Mouse (Mus musculus) G1E (cell line): ENCODE results near the gene Tmem229b. TPM values are rescaled to one million over a fixed set of nuclear protein-coding genes. Genes with fewer than 3 reads are reported as not detected.

Source experiments
- ATAC-seq: 2 replicates; pipeline ENCODE4 v1.8.0; 2016; ENCODE audit warnings: mild to moderate bottlenecking; ENCODE audit not compliant: insufficient number of reproducible peaks, poor library complexity, low FRiP score, severe bottlenecking; ENCODE audit errors: extremely low read depth
- DNase-seq: peaks from one replicate; pipeline ENCODE4 v3.0.0; 2012; ENCODE audit warnings: low spot score
- H3K27me3 ChIP-seq: 2 replicates; pipeline ENCODE4 v1.6.1; 2012; ENCODE audit warnings: mild to moderate bottlenecking, low read length, inconsistent platforms; ENCODE audit not compliant: insufficient read depth
- H3K36me3 ChIP-seq: replicated peaks from 2 replicates; pipeline ENCODE3; 2012; ENCODE audit warnings: mild to moderate bottlenecking, inconsistent platforms
- H3K4me1 ChIP-seq: 2 replicates; pipeline ENCODE4 v1.6.1; 2012; ENCODE audit warnings: low read depth, low read length, inconsistent platforms, mixed read lengths; ENCODE audit not compliant: insufficient read depth
- H3K4me3 ChIP-seq: 2 replicates; pipeline ENCODE4 v1.5.1; 2012; ENCODE audit warnings: low read depth, mild to moderate bottlenecking, inconsistent platforms, low read length, moderate library complexity, mixed read lengths
- H3K9me3 ChIP-seq: replicated peaks from 2 replicates; pipeline ENCODE4 v1.6.1; 2012; ENCODE audit warnings: inconsistent platforms
- CTCF ChIP-seq: IDR thresholded peaks from 2 replicates; pipeline ENCODE4 v1.5.1; 2012; ENCODE audit warnings: low read depth, low read length, inconsistent platforms, mixed read lengths
- GATA1 ChIP-seq: IDR thresholded peaks from 2 replicates; pipeline ENCODE4 v1.6.1; 2012; ENCODE audit warnings: borderline replicate concordance, low read length, inconsistent platforms, mixed read lengths
- GATA2 ChIP-seq: IDR thresholded peaks from 2 replicates; pipeline ENCODE4 v1.6.1; 2012; ENCODE audit warnings: low read depth, low read length, inconsistent platforms, borderline replicate concordance
- POLR2AphosphoS5 ChIP-seq: IDR thresholded peaks from 2 replicates; pipeline ENCODE4 v1.6.1; 2012; ENCODE audit warnings: low read depth, low read length, inconsistent platforms; ENCODE audit not compliant: insufficient replicate concordance
- TAL1 ChIP-seq: conservative IDR thresholded peaks from 2 replicates; pipeline ENCODE4 v1.6.1; 2012; ENCODE audit warnings: low read depth, low read length, inconsistent platforms, mixed read lengths
- polyA plus RNA-seq: library from polyadenylated mRNA; stranded (reverse); fragments of >175 nt; gene quantifications from 2 replicates; pipeline ENCODE4 v1.2.3, GENCODE M21; 2012
- total RNA-seq, 2 experiments: library from RNA; stranded (forward) in 1 of 2; stranded (reverse) in 1 of 2; fragments of 200-1000 nt in 1 of 2; fragments of >200 nt in 1 of 2; fragmentation: Nextera tagmentation in 1 of 2; gene quantifications; 2 replicates each; pipeline ENCODE4 v1.2.3; 2014 to 2017

Tmem229b gene
- total and polyA plus RNA-seq, 3 experiments = 9.4 to 34.8 (median 12.4) TPM

DNA sequence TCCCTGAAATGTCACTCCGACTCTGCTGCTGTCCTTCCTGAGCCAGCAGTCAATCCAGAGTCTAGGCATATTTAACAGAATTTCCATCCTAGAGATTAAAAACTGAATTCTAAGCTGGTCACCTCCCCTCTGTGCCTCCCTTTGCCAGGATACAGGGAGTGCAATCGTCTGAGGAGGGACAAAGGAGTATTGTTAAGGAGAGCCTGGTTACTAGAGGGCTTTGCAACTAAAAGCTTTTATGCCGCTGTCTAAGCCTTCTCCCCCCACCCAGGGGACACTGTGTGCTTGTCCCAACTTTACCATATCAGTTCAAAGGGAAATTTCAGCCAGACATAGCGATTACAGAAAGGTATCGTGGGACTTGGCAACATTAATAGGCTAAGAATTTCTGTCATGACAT is 8.7 kb upstream of the Tmem229b start:
- H3K27me3 ChIP-seq = peaks cover 3% of the 10 kb centered on the region; the same call in 1 of the 2 replicates
- DNase-seq = no peak
- no peak for ATAC-seq
- no peaks in the 10 kb centered on the region for H3K36me3 ChIP-seq
- H3K4me1 ChIP-seq = peaks cover 19% of the 10 kb centered on the region
- H3K9me3 ChIP-seq = no peaks in the 10 kb centered on the region
- H3K4me3 ChIP-seq = no peak overlapping the region
- no peak for TF ChIP-seq CTCF
- no peak for TF ChIP-seq GATA2
- TF ChIP-seq POLR2AphosphoS5 = no peak
- no peak for TF ChIP-seq TAL1
- no peak for TF ChIP-seq GATA1

DNA sequence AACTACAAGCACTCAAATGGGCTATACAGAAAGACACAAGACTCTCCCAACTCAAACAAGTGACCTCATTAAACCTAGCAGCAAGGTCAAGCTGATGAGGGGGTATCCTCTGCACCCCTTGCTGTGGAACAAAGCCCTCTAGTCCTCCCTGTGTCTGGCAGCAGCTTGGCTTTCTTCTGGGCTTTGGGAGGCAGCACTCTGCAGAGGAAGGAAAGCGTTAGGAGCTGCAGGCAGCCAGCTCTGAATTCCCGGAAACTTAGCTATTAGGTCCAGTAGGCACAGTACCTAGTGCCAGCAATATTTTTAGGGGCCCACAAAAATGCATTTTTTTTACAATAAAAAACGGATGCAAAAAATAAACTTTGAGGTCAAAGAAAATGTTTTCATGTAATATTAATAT is 3.1 kb upstream of the Tmem229b start:
- TF ChIP-seq TAL1 (no peak), GATA1 (no peak)
- Histone ChIP-seq H3K4me1 (peaks cover 22% of the 10 kb centered on the region), H3K4me3 (no peak overlapping the region), H3K36me3 (no peaks in the 10 kb centered on the region), H3K9me3 (no peaks in the 10 kb centered on the region), H3K27me3 (peaks cover 48% of the 10 kb centered on the region)
- DNase-seq = no peak
- ATAC-seq = no peak

DNA sequence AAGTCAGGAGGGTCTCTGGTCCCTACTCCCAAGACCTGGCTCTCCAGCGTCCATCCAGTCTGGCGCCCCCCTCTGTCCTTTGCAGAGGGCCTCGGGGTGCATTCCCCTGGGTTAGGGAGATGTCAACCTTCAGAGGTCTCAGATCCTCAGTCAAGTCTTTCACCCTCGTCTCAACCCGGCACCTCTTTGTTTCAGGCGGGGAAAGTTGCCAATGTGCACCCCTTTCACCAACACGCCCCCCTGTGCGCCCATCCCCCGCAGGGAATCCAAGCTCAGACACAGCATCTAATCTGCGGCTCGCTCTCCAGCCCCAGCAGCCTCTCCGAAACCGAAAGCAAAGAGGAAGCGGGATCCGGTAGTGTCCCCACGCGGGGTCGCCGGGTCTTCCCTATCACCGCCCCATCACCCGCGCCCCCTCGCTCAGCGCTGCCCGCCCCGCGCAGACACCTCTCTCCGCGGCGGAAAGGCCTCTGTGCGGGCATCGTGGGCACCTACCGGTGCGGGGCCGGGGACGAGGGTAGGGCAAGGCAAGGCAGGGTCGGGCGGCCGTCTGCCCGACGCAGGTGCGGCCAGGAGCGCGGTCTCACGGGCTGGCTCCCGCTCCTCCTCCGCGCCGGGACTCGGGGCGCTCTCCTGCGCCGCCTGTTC is 825 bp downstream of the Tmem229b start:
- H3K27me3 ChIP-seq = peaks cover 79% of the 10 kb centered on the region
- H3K4me3 ChIP-seq = peak overlapping the region; percentile 75
- H3K4me1 ChIP-seq = peaks cover 15% of the 10 kb centered on the region
- H3K36me3 ChIP-seq = no peaks in the 10 kb centered on the region
- no peak for TF ChIP-seq CTCF
- no peak for TF ChIP-seq GATA1
- TF ChIP-seq POLR2AphosphoS5 = no peak
- TF ChIP-seq TAL1 = no peak
- no peak for TF ChIP-seq GATA2
- H3K9me3 ChIP-seq = no peaks in the 10 kb centered on the region
- ATAC-seq (no peak; the same call in 1 of the 2 replicates), DNase-seq (peak; percentile 35)

DNA sequence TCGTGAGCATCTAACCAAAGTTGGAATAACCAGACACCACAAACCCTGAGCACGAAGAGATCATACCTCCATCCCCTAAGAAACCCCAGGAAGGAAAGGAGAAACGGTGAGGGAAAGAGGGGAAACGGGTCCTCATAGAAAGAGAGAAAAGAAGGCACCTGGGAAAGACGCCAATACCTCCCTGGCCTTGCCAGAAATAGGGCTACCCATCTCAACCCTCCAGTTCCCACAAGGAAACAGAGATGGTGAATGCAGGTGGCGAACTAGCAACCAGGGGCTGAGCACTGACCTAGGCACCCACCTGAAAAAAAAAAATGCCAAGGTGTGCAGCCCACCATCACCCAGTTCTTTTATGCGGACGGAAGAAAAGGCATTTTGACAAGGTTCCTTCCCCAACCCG is 1.4 kb downstream of the Tmem229b start:
- peaks cover 15% of the 10 kb centered on the region for H3K4me1 ChIP-seq
- H3K9me3 ChIP-seq = no peaks in the 10 kb centered on the region
- H3K36me3 ChIP-seq = no peaks in the 10 kb centered on the region
- H3K4me3 ChIP-seq = peak overlapping the region; percentile 75; the same call in 1 of the 2 replicates
- H3K27me3 ChIP-seq = peaks cover 75% of the 10 kb centered on the region
- DNase-seq (no peak), ATAC-seq (no peak)
- TF ChIP-seq POLR2AphosphoS5 (no peak), GATA1 (no peak), TAL1 (no peak), CTCF (no peak), GATA2 (no peak)

DNA sequence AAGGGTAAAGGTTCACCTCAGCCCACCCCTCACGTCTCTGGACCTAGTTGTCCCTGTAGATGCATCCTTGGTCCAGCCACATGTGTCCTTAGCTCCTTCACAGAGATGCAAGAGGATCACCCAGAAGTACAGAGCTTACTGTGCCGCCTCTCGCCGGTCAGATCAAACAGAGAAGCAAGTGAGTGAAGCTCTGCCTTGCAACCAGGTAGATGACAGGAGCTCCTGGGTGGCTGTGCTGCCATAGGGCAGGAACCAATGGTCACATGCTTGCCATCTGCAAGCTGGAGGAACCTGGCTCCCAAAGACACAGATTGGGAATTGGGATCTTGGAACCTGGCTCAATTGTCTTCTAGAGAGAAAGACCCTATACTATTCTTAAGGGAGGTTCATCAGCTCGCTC is 2.0 kb downstream of the Tmem229b start:
- TF ChIP-seq TAL1 = no peak
- TF ChIP-seq POLR2AphosphoS5 = no peak
- no peak for TF ChIP-seq GATA2
- no peak for TF ChIP-seq GATA1
- TF ChIP-seq CTCF = no peak
- H3K9me3 ChIP-seq = no peaks in the 10 kb centered on the region
- no peak for ATAC-seq
- no peak for DNase-seq
- H3K4me1 ChIP-seq = peaks cover 15% of the 10 kb centered on the region
- H3K36me3 ChIP-seq = no peaks in the 10 kb centered on the region
- H3K27me3 ChIP-seq = peaks cover 71% of the 10 kb centered on the region
- H3K4me3 ChIP-seq = no peak overlapping the region

DNA sequence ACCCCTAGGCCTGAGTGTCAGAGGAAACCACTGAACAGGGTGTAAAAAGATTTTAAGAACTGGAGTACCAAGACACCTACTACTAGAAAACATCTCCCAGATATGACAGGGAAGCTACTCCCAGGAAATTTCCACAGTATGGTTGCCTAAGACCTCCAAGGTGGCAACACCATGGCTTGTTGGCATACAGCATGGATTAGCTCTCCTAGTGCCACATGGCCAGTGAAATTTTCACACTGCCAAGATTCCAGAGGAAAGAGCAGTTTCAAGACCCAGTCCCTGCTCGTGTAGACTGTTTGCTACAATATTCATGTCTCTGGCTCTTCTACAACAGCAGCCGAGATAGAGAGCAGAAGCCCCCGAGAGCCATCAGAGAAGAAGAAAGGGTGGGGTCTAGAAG is 4.4 kb downstream of the Tmem229b start:
- no peak for DNase-seq
- Histone ChIP-seq H3K4me3 (no peak overlapping the region), H3K4me1 (peaks cover 15% of the 10 kb centered on the region), H3K36me3 (no peaks in the 10 kb centered on the region), H3K27me3 (peaks cover 61% of the 10 kb centered on the region), H3K9me3 (no peaks in the 10 kb centered on the region)
- ATAC-seq = no peak
- TF ChIP-seq POLR2AphosphoS5 (no peak), TAL1 (no peak), GATA2 (no peak), CTCF (no peak), GATA1 (no peak)

DNA sequence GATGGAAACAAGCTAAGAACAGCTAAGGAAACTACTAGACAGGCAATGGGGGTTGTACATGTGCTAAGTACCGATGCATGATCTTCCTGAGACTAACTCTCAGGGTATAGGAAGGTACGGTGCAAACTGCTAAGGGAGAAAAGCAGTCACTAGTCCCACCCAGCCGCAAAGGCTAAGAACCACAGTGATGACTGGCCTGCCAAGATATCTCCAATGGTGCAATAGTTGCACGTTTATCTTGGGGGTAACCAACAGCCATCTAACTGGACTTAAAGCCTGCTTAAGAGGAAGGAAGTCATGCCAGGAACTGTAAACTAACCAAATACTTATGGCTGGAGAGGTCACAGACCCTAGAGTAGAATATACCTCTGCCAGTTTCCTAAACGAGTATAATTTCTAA is 5.0 kb downstream of the Tmem229b start:
- no peaks in the 10 kb centered on the region for H3K9me3 ChIP-seq
- no peak for DNase-seq
- no peak for ATAC-seq
- TF ChIP-seq POLR2AphosphoS5 (no peak), CTCF (no peak)
- no peak overlapping the region for H3K4me3 ChIP-seq
- H3K4me1 ChIP-seq = peaks cover 14% of the 10 kb centered on the region
- peaks cover 59% of the 10 kb centered on the region for H3K27me3 ChIP-seq
- no peaks in the 10 kb centered on the region for H3K36me3 ChIP-seq
